Mouse (Mus musculus) embryo, embryonic 11.5 days (tissue): ENCODE measurements at regions not wholly inside any gene's neighbourhood (a gene's known extent, or its start where the extent isn't known, plus 50 kb on each side); places are given as distances from the start of the nearest gene placed in this dataset.

ENCODE experiments used
- DNase-seq: peaks from one replicate; pipeline ENCODE4 v3.0.0-alpha.2; 2012; ENCODE audit warnings: low read depth, low spot score

GRCm38 (mm10) chr10:51963671-51964070 is 58.6 kb upstream of the Vgll2 start:
- no peak for DNase-seq

GRCm38 (mm10) chr10:51970113-51970512 is 52.2 kb upstream of the Vgll2 start:
- no peak for DNase-seq
